Mouse (Mus musculus) large intestine, adult 2 months (tissue): ENCODE data around the gene Ptprr. TPM values are rescaled to one million over a fixed set of nuclear protein-coding genes. Genes with fewer than 3 reads are reported as not detected.

Experiments
- DNase-seq: peaks from one replicate; pipeline ENCODE4 v3.0.0-alpha.2; 2012; ENCODE audit warnings: low read depth, low spot score
- WGBS: fragments of 180-500 bp; shearing (Covaris S2); methylation state at CpG from one replicate; pipeline ENCODE4 v1.1.7; 2018; 5-methylcytosine and 5-hydroxymethylcytosine counted together
- polyA plus RNA-seq: library from polyadenylated mRNA; depleted of rRNA; stranded (reverse); fragments of >200 nt; gene quantifications from 2 replicates; pipeline ENCODE4 v1.2.3, GENCODE M21; 2012

Ptprr gene
- polyA plus RNA-seq, 1 experiment, result 17.7 TPM

GRCm38 (mm10) chr10:116183258-116183657 is 165.2 kb downstream of the Ptprr start:
- 24% methylated on average over 3 of the region's 3 CpGs for WGBS
- DNase-seq, result no peak

- WGBS, result 55% methylated on average over 2 of the region's 2 CpGs
These were observed 173.7 kb downstream of the Ptprr start for GRCm38 (mm10) chr10:116191724-116192123.

DNA sequence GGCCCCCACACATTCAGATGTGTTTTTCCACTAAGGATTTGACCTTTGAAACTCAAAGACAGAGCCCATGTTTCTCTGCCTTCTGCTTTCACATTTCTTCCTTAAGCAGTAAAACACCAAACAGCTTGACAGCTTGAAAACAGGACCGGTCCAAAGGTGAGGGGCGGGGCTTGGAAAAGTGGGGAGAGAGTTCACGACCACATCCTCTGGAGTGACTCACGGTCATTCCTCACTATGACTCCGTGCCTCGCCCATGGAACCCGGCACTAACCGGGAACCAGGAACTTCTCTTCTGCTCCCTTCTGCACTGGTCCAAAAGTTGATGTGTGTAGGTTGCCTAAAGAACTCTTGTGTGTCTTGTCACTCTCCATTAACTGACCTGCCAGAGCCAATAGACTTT is 174.3 kb downstream of the Ptprr start:
- DNase-seq, result peak; percentile 98
- 31% methylated on average over 8 of the region's 8 CpGs for WGBS

More at GRCm38 (mm10) chr10:116191724-116192123, 173.7 kb downstream of the Ptprr start:
- DNase-seq, result no peak

DNA sequence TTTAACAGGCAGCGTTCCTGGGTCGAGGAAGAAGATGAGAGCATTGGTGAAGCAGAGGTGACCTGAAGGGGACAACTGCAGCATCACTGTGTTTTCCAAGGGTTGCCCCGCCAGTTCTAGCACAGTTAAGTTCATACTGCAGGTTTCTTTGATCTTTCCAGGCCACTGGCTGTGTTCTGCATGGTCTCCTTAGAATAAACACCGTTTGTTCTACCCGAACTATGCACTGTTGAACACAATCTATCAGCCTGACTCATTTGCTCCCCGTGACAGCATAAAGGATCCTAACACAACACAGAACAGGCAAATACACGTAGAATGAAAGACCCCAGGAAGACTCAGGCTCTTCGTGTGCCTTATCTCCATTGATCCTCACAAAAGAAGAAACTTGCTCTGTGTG is 176.4 kb downstream of the Ptprr start:
- DNase-seq, result no peak
- WGBS, result 70% methylated on average over 8 of the region's 8 CpGs

GRCm38 (mm10) chr10:116196596-116197415 is 178.8 kb downstream of the Ptprr start:
- WGBS, result 37% methylated on average over 14 of the region's 14 CpGs
- no peak for DNase-seq

DNA sequence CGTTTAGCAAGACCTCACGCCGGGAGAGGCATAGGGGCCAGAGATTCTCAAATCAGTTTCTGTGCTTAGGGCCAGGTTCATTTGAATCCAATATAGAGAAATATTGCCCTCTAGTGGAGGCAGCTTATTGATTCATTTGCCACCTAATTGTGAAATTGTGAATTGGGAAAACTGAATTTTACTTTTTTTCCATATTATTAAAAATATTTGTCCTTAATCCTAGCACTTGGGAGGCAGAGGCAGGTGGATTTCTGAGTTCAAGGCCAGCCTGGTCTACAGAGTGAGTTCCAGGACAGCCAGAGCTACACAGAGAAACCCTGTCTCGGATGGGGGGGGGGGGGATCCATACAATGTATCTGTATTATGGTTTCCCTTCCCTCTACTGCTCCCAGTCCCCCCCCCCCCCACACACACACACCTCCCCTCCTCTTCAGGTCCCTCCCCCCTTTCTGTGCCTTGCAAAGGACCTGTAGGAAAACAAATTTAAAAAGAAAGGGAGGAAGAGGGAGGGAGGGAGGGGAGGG is 179.5 kb downstream of the Ptprr start:
- DNase-seq, result no peak
- 15% methylated on average over 4 of the region's 4 CpGs for WGBS

DNA sequence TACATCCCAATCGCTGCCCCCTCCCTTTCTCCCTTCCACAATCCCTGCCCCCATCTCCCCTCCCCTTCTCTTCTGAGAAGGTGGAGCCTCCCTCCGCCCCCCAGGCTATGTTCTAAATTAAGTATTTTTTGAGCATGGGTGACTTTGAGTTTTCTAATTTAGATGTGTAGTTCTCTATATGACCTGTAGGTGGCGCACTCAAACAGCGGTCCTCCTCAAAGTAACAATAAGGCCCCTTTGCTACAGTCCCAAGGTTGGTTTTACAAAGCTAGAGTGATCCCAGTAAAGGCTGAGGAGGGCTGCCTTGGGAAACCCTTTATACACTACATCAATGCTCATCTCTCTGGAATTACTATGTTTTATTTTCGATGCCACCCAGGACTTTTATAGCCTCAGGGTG is 181.0 kb downstream of the Ptprr start:
- DNase-seq, result no peak
- WGBS, result 27% methylated on average over 5 of the region's 5 CpGs

- DNase-seq, result no peak
These were observed 183.5 kb downstream of the Ptprr start for GRCm38 (mm10) chr10:116201542-116201941.

GRCm38 (mm10) chr10:116205580-116206358 is 187.8 kb downstream of the Ptprr start:
- 15% methylated on average over 15 of the region's 15 CpGs for WGBS
- no peak for DNase-seq

More at GRCm38 (mm10) chr10:116201542-116201941, 183.5 kb downstream of the Ptprr start:
- 74% methylated on average over 8 of the region's 8 CpGs for WGBS

- DNase-seq, result no peak
- 49% methylated on average over 11 of the region's 11 CpGs for WGBS
These were observed 188.4 kb downstream of the Ptprr start for GRCm38 (mm10) chr10:116206449-116206848.

- no peak for DNase-seq
- WGBS, result 25% methylated on average over 9 of the region's 9 CpGs
These were observed 190.1 kb downstream of the Ptprr start for GRCm38 (mm10) chr10:116207987-116208726.

- WGBS, result 66% methylated on average over 9 of the region's 9 CpGs
- no peak for DNase-seq
These were observed 190.7 kb downstream of the Ptprr start for GRCm38 (mm10) chr10:116208727-116209115.

- no peak for DNase-seq
- WGBS, result 8% methylated on average over 3 of the region's 3 CpGs
These were observed 194.1 kb downstream of the Ptprr start for GRCm38 (mm10) chr10:116212127-116212526.

GRCm38 (mm10) chr10:116220336-116221118 is 202.5 kb downstream of the Ptprr start:
- WGBS, result 61% methylated on average over 12 of the region's 12 CpGs
- DNase-seq, result no peak

DNA sequence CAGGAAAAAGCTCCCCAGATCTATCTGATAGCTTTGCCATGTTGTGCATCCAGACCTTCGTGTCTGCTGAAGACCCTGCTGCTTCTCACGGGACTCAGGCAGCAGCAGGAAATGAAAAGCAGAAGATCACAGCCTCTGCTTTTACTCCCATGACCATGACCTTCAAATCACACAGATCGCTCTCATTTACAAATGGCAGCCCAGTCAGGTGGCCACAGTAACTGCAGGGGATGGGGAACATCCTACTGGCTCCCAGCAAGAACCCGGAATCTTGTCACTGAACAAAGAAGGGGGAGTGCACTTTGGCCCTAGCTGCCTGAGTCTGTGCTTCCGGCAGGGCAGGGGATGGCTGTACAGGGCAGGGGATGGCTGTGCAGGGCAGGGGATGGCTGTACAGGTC is 217.3 kb downstream of the Ptprr start:
- no peak for DNase-seq
- 53% methylated on average over 5 of the region's 5 CpGs for WGBS

GRCm38 (mm10) chr10:116242200-116242599 is 224.2 kb downstream of the Ptprr start:
- DNase-seq, result no peak
- 18% methylated on average over 7 of the region's 7 CpGs for WGBS

DNA sequence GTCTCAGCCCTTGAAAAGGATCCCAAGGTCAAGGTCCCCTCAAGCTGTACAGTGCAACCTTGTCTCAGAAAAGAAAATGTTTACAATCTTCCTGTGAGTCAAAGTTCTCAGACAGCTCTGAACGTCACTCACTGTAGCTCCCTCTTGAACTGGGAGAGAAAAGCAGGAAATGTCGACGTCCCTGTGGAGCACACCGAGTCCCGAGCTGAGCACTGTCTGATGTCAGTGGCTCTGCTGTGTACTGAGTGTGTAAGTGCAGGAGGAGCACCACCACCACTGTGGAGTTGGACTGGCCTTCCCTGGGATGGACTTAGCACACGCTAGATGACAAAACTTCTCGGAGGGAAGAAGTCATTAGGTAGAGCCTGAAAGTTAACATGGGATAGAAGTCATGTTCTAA is 225.4 kb downstream of the Ptprr start:
- no peak for DNase-seq
- WGBS, result 34% methylated on average over 7 of the region's 7 CpGs

- WGBS, result 57% methylated on average over 2 of the region's 2 CpGs
These were observed 227.6 kb downstream of the Ptprr start for GRCm38 (mm10) chr10:116245632-116246031.

DNA sequence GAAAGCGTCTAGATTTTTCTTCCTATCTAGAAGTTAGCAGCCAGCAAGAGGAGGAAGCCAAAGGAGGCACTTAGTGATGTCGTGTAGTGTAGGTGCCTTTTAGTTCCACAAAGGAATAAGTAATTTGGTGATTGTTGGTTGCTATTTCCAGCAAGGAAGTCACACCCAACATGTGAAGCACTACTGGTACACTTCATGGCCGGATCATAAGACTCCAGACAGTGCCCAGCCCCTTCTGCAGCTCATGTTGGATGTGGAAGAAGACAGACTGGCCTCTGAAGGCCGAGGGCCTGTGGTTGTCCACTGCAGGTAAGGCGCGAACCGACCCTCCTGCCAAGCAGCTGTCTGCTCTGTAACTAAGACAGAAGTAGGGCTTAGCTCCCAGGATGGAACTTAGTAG is 234.7 kb downstream of the Ptprr start:
- DNase-seq, result no peak
- 82% methylated on average over 7 of the region's 7 CpGs for WGBS

More at GRCm38 (mm10) chr10:116245632-116246031, 227.6 kb downstream of the Ptprr start:
- no peak for DNase-seq
